Mouse (Mus musculus) CH12.LX (cell line): ENCODE measurements around the gene Ets2. TPM values are rescaled to one million over a fixed set of nuclear protein-coding genes. Genes with fewer than 3 reads are reported as not detected.

Source experiments
- DNase-seq: peaks from one replicate; pipeline ENCODE4 v3.0.0-alpha.2; 2013; ENCODE audit errors: extremely low read depth
- H3K27ac ChIP-seq: 2 replicates; pipeline ENCODE4 v1.5.1; 2012; ENCODE audit warnings: low read depth, mild to moderate bottlenecking, control low read depth, moderate library complexity; ENCODE audit not compliant: insufficient read depth
- H3K27me3 ChIP-seq: replicated peaks from 2 replicates; pipeline ENCODE3; 2012; ENCODE audit warnings: inconsistent platforms
- H3K36me3 ChIP-seq, 2 experiments: replicated peaks in 1 of 2; 2 replicates each; pipeline versions ENCODE3 to v1.6.1; 2012; ENCODE audit warnings: inconsistent platforms in 1 of 2, low read length in 1 of 2, mild to moderate bottlenecking in 1 of 2, mixed read lengths in 1 of 2, moderate library complexity in 1 of 2; ENCODE audit not compliant: control insufficient read depth in 1 of 2, insufficient read depth in 1 of 2
- H3K4me1 ChIP-seq, 2 experiments: 2 replicates each; pipeline ENCODE4 v1.6.1; 2012; ENCODE audit warnings: inconsistent platforms in 1 of 2, moderate library complexity in 1 of 2; ENCODE audit not compliant: insufficient read depth in 2 of 2, control insufficient read depth in 1 of 2
- H3K4me2 ChIP-seq: 2 replicates; pipeline ENCODE4 v1.6.1; 2012; ENCODE audit warnings: low read depth, mild to moderate bottlenecking, control low read depth; ENCODE audit not compliant: poor library complexity, insufficient read depth, severe bottlenecking
- H3K4me3 ChIP-seq, 3 experiments: fragments of 150-350 bp in 1 of 3; sonication (generic) in 1 of 3; replicated peaks in 1 of 3; 2 replicates each; pipeline versions ENCODE3 to v1.5.1; 2011 to 2012; ENCODE audit warnings: low read depth in 2 of 3, low read length in 2 of 3, mild to moderate bottlenecking in 2 of 3, moderate library complexity in 2 of 3, control low read depth in 1 of 3, improper control_type of control experiment in 1 of 3, inconsistent platforms in 1 of 3, mixed read lengths in 1 of 3; ENCODE audit not compliant: poor library complexity in 1 of 3
- H3K79me2 ChIP-seq: replicated peaks from 2 replicates; pipeline ENCODE4 v1.6.1; 2012; ENCODE audit warnings: mild to moderate bottlenecking, moderate library complexity; ENCODE audit not compliant: control insufficient read depth, poor library complexity, insufficient read depth, severe bottlenecking; ENCODE audit errors: extremely low read depth
- H3K9ac ChIP-seq: 2 replicates; pipeline ENCODE4 v1.6.1; 2012; ENCODE audit warnings: low read depth, mild to moderate bottlenecking, control low read depth, moderate library complexity; ENCODE audit not compliant: insufficient read depth
- H3K9me3 ChIP-seq: replicated peaks from 2 replicates; pipeline ENCODE3; 2012; ENCODE audit warnings: low read length, inconsistent platforms, mixed read lengths
- BHLHE40 ChIP-seq: IDR thresholded peaks from 2 replicates; pipeline ENCODE4 v1.6.1; 2011; ENCODE audit warnings: mild to moderate bottlenecking, low read depth, low read length, improper control_type of control experiment
- CTCF ChIP-seq, 2 experiments: IDR thresholded peaks in 1 of 2; conservative IDR thresholded peaks in 1 of 2; 2 replicates each; pipeline ENCODE4 v1.5.1; 2011 to 2012; ENCODE audit warnings: low read depth in 2 of 2, low read length in 2 of 2, improper control_type of control experiment in 1 of 2, inconsistent platforms in 1 of 2, mild to moderate bottlenecking in 1 of 2, moderate library complexity in 1 of 2
- GABPA ChIP-seq: IDR thresholded peaks from 2 replicates; pipeline ENCODE4 v1.6.1; 2012; ENCODE audit warnings: low read depth, low read length, improper control_type of control experiment, inconsistent platforms; ENCODE audit not compliant: insufficient replicate concordance
- HCFC1 ChIP-seq: IDR thresholded peaks from 2 replicates; pipeline ENCODE4 v1.6.1; 2012; ENCODE audit warnings: low read depth, mild to moderate bottlenecking, inconsistent platforms, low read length, improper control_type of control experiment
- IRF4 ChIP-seq: IDR thresholded peaks from 2 replicates; pipeline ENCODE4 v1.6.1; 2014; ENCODE audit warnings: low read depth, mild to moderate bottlenecking, inconsistent platforms, low read length, improper control_type of control experiment
- JUN ChIP-seq: IDR thresholded peaks from 2 replicates; pipeline ENCODE4 v1.6.1; 2011; ENCODE audit warnings: low read depth, mild to moderate bottlenecking, low read length, improper control_type of control experiment, moderate library complexity; ENCODE audit not compliant: insufficient read depth
- MAFK ChIP-seq: IDR thresholded peaks from 2 replicates; pipeline ENCODE4 v1.6.1; 2011; ENCODE audit warnings: low read length, improper control_type of control experiment; ENCODE audit not compliant: insufficient replicate concordance
- MAX ChIP-seq: IDR thresholded peaks from 2 replicates; pipeline ENCODE4 v1.6.1; 2011; ENCODE audit warnings: low read length, improper control_type of control experiment
- MXI1 ChIP-seq: IDR thresholded peaks from 2 replicates; pipeline ENCODE4 v1.6.1; 2011; ENCODE audit warnings: mild to moderate bottlenecking, low read depth, low read length, improper control_type of control experiment
- MYC ChIP-seq: IDR thresholded peaks from 2 replicates; pipeline ENCODE4 v1.6.1; 2011; ENCODE audit warnings: low read depth, mild to moderate bottlenecking, improper control_type of control experiment, low read length
- NELFE ChIP-seq: IDR thresholded peaks from 2 replicates; pipeline ENCODE4 v1.6.1; 2011; ENCODE audit warnings: low read depth, low read length, improper control_type of control experiment
- PAX5 ChIP-seq: IDR thresholded peaks from 2 replicates; pipeline ENCODE4 v1.6.1; 2012; ENCODE audit warnings: low read length, inconsistent platforms, mixed read lengths
- RCOR1 ChIP-seq: conservative IDR thresholded peaks from 2 replicates; pipeline ENCODE4 v1.6.1; 2012; ENCODE audit warnings: low read depth, mild to moderate bottlenecking, inconsistent platforms, low read length, improper control_type of control experiment
- SIN3A ChIP-seq: IDR thresholded peaks from 2 replicates; pipeline ENCODE4 v1.6.1; 2012; ENCODE audit warnings: low read length, improper control_type of control experiment, inconsistent platforms
- TBP ChIP-seq: conservative IDR thresholded peaks from 2 replicates; pipeline ENCODE4 v1.6.1; 2011; ENCODE audit warnings: low read depth, low read length, improper control_type of control experiment
- UBTF ChIP-seq: IDR thresholded peaks from 2 replicates; pipeline ENCODE4 v1.6.1; 2012; ENCODE audit warnings: low read depth, mild to moderate bottlenecking, inconsistent platforms, low read length, improper control_type of control experiment, moderate library complexity
- ZKSCAN1 ChIP-seq: IDR thresholded peaks from 2 replicates; pipeline ENCODE4 v1.6.1; 2012; ENCODE audit warnings: low read depth, inconsistent platforms, low read length, improper control_type of control experiment, borderline replicate concordance
- ZNF384 ChIP-seq: IDR thresholded peaks from 2 replicates; pipeline ENCODE4 v1.6.1; 2012; ENCODE audit warnings: low read depth, low read length, improper control_type of control experiment, inconsistent platforms
- dilution Hi-C: fragments of 300-500 bp; cut with MboI; formaldehyde crosslinking; loops from 2 replicates; pipeline ENCODE4 v1.14.3; 2020; ENCODE audit warnings: low sequenced_read_pairs; ENCODE audit not compliant: extremely low pct_unique_long_range_greater_than_20kb, extremely low pct_ligation_motif_present
- in situ Hi-C: fragments of 300-500 bp; cut with MboI; formaldehyde crosslinking; loops from 3 replicates; pipeline ENCODE4 v1.14.3; 2019; ENCODE audit warnings: low sequenced_read_pairs, low pct_ligation_motif_present, low pct_unique_long_range_greater_than_20kb, mixed read lengths
- polyA plus RNA-seq: library from polyadenylated mRNA; unstranded; fragments of >175 nt; gene quantifications from 2 replicates; pipeline ENCODE4 v1.2.1, GENCODE M21; 2012; ENCODE audit warnings: low read depth; ENCODE audit not compliant: insufficient read length
- total RNA-seq, 2 experiments: library from RNA; depleted of rRNA; stranded (reverse); fragments of 300-350 nt in 1 of 2; fragments of >200 nt in 1 of 2; gene quantifications; 2 replicates each; pipeline ENCODE4 v1.2.3; 2012 to 2014

Ets2 gene
- total and polyA plus RNA-seq, 3 experiments: 42.0 to 51.2 (median 43.2) TPM

DNA sequence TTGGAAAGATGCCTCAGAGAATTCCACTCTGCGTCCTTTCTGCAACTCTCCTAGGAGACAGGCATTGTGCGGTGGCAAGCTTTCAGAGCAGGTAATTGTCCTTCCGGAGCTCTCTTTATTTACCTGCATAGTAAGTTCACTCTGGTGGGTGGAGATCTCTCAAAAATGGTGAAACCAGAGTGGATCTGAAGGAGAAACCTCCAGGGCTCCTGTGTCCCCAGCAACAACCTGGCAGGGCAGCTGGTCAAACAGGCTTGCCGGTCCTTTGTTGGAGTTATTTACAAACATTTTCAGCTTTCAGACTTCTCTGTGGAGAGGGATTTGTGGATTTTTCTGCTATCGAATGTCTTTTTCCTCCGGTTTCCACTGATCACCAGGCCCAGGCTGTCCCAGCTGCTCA lies 34.6 kb downstream of the Ets2 start:
- Histone ChIP-seq H3K27ac (no peak overlapping the region), H3K9me3 (peaks cover 15% of the 10 kb centered on the region), H3K79me2 (no peaks in the 10 kb centered on the region), H3K36me3 (no peaks in the 10 kb centered on the region), H3K4me1 (peaks cover 27 to 73% of the 10 kb centered on the region in 2 experiments), H3K27me3 (no peaks in the 10 kb centered on the region), H3K4me2 (no peak overlapping the region), H3K9ac (no peak overlapping the region), H3K4me3 (no peak overlapping the region)
- DNase-seq: no peak
- in situ Hi-C loops: no loop called here
- dilution Hi-C loops: no loop called here
- TF ChIP-seq MYC (no peak), MAFK (no peak), PAX5 (no peak), NELFE (no peak), MAX (no peak), ZKSCAN1 (no peak), TBP (no peak), JUN (no peak), SIN3A (no peak), UBTF (no peak), GABPA (no peak), MXI1 (no peak), HCFC1 (no peak), ZNF384 (no peak), CTCF (conservative IDR thresholded peaks at IDR 0.05 in 1 of 2, IDR thresholded peaks at IDR 0.05 in 1 of 2; ENCODE audit: low read depth in 2 of 2, low read length in 2 of 2) (no peak), RCOR1 (no peak)
- TF ChIP-seq, all 38 proteins: peak for 0

GRCm38 (mm10) chr16:95739522-95739921 lies 37.6 kb downstream of the Ets2 start:
- Histone ChIP-seq H3K36me3 (no peaks in the 10 kb centered on the region), H3K9me3 (peaks cover 2% of the 10 kb centered on the region), H3K4me3 (no peak overlapping the region), H3K4me1 (peaks cover 29 to 77% of the 10 kb centered on the region in 2 experiments), H3K27me3 (no peaks in the 10 kb centered on the region), H3K9ac (no peak overlapping the region), H3K79me2 (no peaks in the 10 kb centered on the region), H3K27ac (no peak overlapping the region), H3K4me2 (no peak overlapping the region)
- dilution Hi-C loops: no loop called here
- TF ChIP-seq IRF4 (no peak), PAX5 (no peak), CTCF (conservative IDR thresholded peaks at IDR 0.05 in 1 of 2, IDR thresholded peaks at IDR 0.05 in 1 of 2; ENCODE audit: low read depth in 2 of 2, low read length in 2 of 2) (no peak), BHLHE40 (no peak)
- no peak for DNase-seq
- in situ Hi-C loops: no loop called here
